Mouse (Mus musculus): Measurements from ENCODE around the gene Prkce. TPM values are rescaled to one million over a fixed set of nuclear protein-coding genes. Genes with fewer than 3 reads are reported as not detected.

The Prkce gene
- polyA plus RNA-seq, 1 experiment from 2014 or later, result 6.7 TPM

GRCm38 (mm10) chr17:86422023-86422422, 254.4 kb downstream of the Prkce start:
- no peak overlapping the region for H3K9ac ChIP-seq
- no peaks in the 10 kb centered on the region for H3K27me3 ChIP-seq
- H3K9me3 ChIP-seq, result peaks cover 9% of the 10 kb centered on the region; the same call in 1 of the 2 replicates
- no peaks in the 10 kb centered on the region; the same call in 1 of the 2 replicates for H3K36me3 ChIP-seq
- no peak overlapping the region for H3K4me3 ChIP-seq
- H3K4me1 ChIP-seq, result no peaks in the 10 kb centered on the region
- WGBS, result 82% methylated on average over 4 of the region's 4 CpGs
- H3K27ac ChIP-seq, result no peak overlapping the region
- no peak for ATAC-seq (ENCODE audit: low FRiP score, low read depth)
- no peak overlapping the region for H3K4me2 ChIP-seq (replicated peaks)

- no peak for ATAC-seq (ENCODE audit: low FRiP score, low read depth)
- Histone ChIP-seq H3K4me3 (no peak overlapping the region), H3K36me3 (no peaks in the 10 kb centered on the region), H3K4me2 (replicated peaks) (no peak overlapping the region), H3K9me3 (no peaks in the 10 kb centered on the region), H3K4me1 (no peaks in the 10 kb centered on the region), H3K9ac (no peak overlapping the region), H3K27me3 (no peaks in the 10 kb centered on the region), H3K27ac (no peak overlapping the region)
- 92% methylated on average over 6 of the region's 6 CpGs for WGBS
These were observed 262.3 kb downstream of the Prkce start for GRCm38 (mm10) chr17:86429877-86430276.

GRCm38 (mm10) chr17:86433117-86433516, 265.5 kb downstream of the Prkce start:
- Histone ChIP-seq H3K4me2 (replicated peaks) (no peak overlapping the region), H3K27ac (no peak overlapping the region), H3K4me3 (no peak overlapping the region), H3K27me3 (no peaks in the 10 kb centered on the region), H3K36me3 (no peaks in the 10 kb centered on the region), H3K9me3 (no peaks in the 10 kb centered on the region), H3K4me1 (0 out of 2 replicates have a peak, but pooled peaks cover 3% of the 10 kb centered on the region), H3K9ac (no peak overlapping the region)
- WGBS, result 81% methylated on average over 2 of the region's 2 CpGs
- no peak for ATAC-seq (ENCODE audit: low FRiP score, low read depth)

GRCm38 (mm10) chr17:86433813-86434212, 266.2 kb downstream of the Prkce start:
- Histone ChIP-seq H3K27ac (no peak overlapping the region), H3K4me2 (replicated peaks) (no peak overlapping the region), H3K4me3 (no peak overlapping the region), H3K27me3 (no peaks in the 10 kb centered on the region), H3K4me1 (0 out of 2 replicates have a peak, but pooled peaks cover 3% of the 10 kb centered on the region), H3K36me3 (no peaks in the 10 kb centered on the region), H3K9ac (no peak overlapping the region), H3K9me3 (no peaks in the 10 kb centered on the region)
- WGBS, result 96% methylated on average over 11 of the region's 11 CpGs
- ATAC-seq (ENCODE audit: low FRiP score, low read depth), result no peak

GRCm38 (mm10) chr17:86434781-86435180, 267.2 kb downstream of the Prkce start:
- ATAC-seq (ENCODE audit: low FRiP score, low read depth), result no peak
- WGBS, result 79% methylated on average over 2 of the region's 2 CpGs

GRCm38 (mm10) chr17:86435570-86435969, 268.0 kb downstream of the Prkce start:
- no peaks in the 10 kb centered on the region for H3K36me3 ChIP-seq
- H3K9ac ChIP-seq, result no peak overlapping the region
- H3K27me3 ChIP-seq, result no peaks in the 10 kb centered on the region
- H3K9me3 ChIP-seq, result no peaks in the 10 kb centered on the region
- no peak overlapping the region for H3K4me3 ChIP-seq
- no peak overlapping the region for H3K27ac ChIP-seq
- 91% methylated on average over 1 of the region's 1 CpGs for WGBS
- 0 out of 2 replicates have a peak, but pooled peaks cover 3% of the 10 kb centered on the region for H3K4me1 ChIP-seq
- no peak for ATAC-seq (ENCODE audit: low FRiP score, low read depth)
- H3K4me2 ChIP-seq (replicated peaks), result no peak overlapping the region

More at GRCm38 (mm10) chr17:86434781-86435180, 267.2 kb downstream of the Prkce start:
- Histone ChIP-seq H3K27ac (no peak overlapping the region), H3K9ac (no peak overlapping the region), H3K27me3 (no peaks in the 10 kb centered on the region), H3K9me3 (no peaks in the 10 kb centered on the region), H3K36me3 (no peaks in the 10 kb centered on the region), H3K4me2 (replicated peaks) (no peak overlapping the region), H3K4me1 (0 out of 2 replicates have a peak, but pooled peaks cover 3% of the 10 kb centered on the region), H3K4me3 (no peak overlapping the region)

- Histone ChIP-seq H3K27ac (no peak overlapping the region), H3K4me3 (no peak overlapping the region), H3K36me3 (no peaks in the 10 kb centered on the region), H3K27me3 (no peaks in the 10 kb centered on the region), H3K4me1 (0 out of 2 replicates have a peak, but pooled peaks cover 3% of the 10 kb centered on the region), H3K4me2 (replicated peaks) (no peak overlapping the region), H3K9ac (no peak overlapping the region), H3K9me3 (no peaks in the 10 kb centered on the region)
- no peak for ATAC-seq (ENCODE audit: low FRiP score, low read depth)
- WGBS, result 96% methylated on average over 2 of the region's 2 CpGs
These were observed 268.4 kb downstream of the Prkce start for GRCm38 (mm10) chr17:86435984-86436383.

- Histone ChIP-seq H3K4me2 (replicated peaks) (no peak overlapping the region), H3K9me3 (no peaks in the 10 kb centered on the region), H3K4me1 (0 out of 2 replicates have a peak, but pooled peaks cover 3% of the 10 kb centered on the region), H3K27ac (no peak overlapping the region), H3K9ac (no peak overlapping the region), H3K27me3 (no peaks in the 10 kb centered on the region), H3K36me3 (no peaks in the 10 kb centered on the region), H3K4me3 (no peak overlapping the region)
- no peak for ATAC-seq (ENCODE audit: low FRiP score, low read depth)
- WGBS, result 88% methylated on average over 12 of the region's 12 CpGs
These were observed 269.2 kb downstream of the Prkce start for GRCm38 (mm10) chr17:86436583-86437370.

- ATAC-seq (ENCODE audit: low FRiP score, low read depth), result no peak
- WGBS, result 80% methylated on average over 20 of the region's 20 CpGs
- H3K9me3 ChIP-seq, result no peaks in the 10 kb centered on the region
- H3K27ac ChIP-seq, result no peak overlapping the region
- no peak overlapping the region for H3K4me2 ChIP-seq (replicated peaks)
- no peak overlapping the region for H3K4me3 ChIP-seq
- H3K9ac ChIP-seq, result no peak overlapping the region
- no peaks in the 10 kb centered on the region for H3K36me3 ChIP-seq
- H3K27me3 ChIP-seq, result no peaks in the 10 kb centered on the region
- H3K4me1 ChIP-seq, result 0 out of 2 replicates have a peak, but pooled peaks cover 3% of the 10 kb centered on the region
These were observed 270.1 kb downstream of the Prkce start for GRCm38 (mm10) chr17:86437516-86438277.

- no peak overlapping the region for H3K27ac ChIP-seq
- no peaks in the 10 kb centered on the region for H3K36me3 ChIP-seq
- H3K9ac ChIP-seq, result no peak overlapping the region
- no peak for ATAC-seq (ENCODE audit: low FRiP score, low read depth)
- no peak overlapping the region for H3K4me2 ChIP-seq (replicated peaks)
- WGBS, result 75% methylated on average over 3 of the region's 3 CpGs
- no peaks in the 10 kb centered on the region for H3K27me3 ChIP-seq
- 0 out of 2 replicates have a peak, but pooled peaks cover 3% of the 10 kb centered on the region for H3K4me1 ChIP-seq
- no peaks in the 10 kb centered on the region for H3K9me3 ChIP-seq
- no peak overlapping the region for H3K4me3 ChIP-seq
These were observed 270.7 kb downstream of the Prkce start for GRCm38 (mm10) chr17:86438278-86438661.

GRCm38 (mm10) chr17:86438763-86439162, 271.2 kb downstream of the Prkce start:
- Histone ChIP-seq H3K9ac (no peak overlapping the region), H3K4me3 (no peak overlapping the region), H3K9me3 (no peaks in the 10 kb centered on the region), H3K27me3 (no peaks in the 10 kb centered on the region), H3K36me3 (no peaks in the 10 kb centered on the region), H3K4me2 (replicated peaks) (no peak overlapping the region), H3K4me1 (0 out of 2 replicates have a peak, but pooled peaks cover 3% of the 10 kb centered on the region), H3K27ac (no peak overlapping the region)
- WGBS, result 88% methylated on average over 5 of the region's 5 CpGs
- no peak for ATAC-seq (ENCODE audit: low FRiP score, low read depth)

- H3K4me1 ChIP-seq, result peaks cover 14% of the 10 kb centered on the region
- H3K4me3 ChIP-seq, result no peak overlapping the region
- no peaks in the 10 kb centered on the region for H3K9me3 ChIP-seq
- no peak for ATAC-seq (ENCODE audit: low FRiP score, low read depth)
- no peaks in the 10 kb centered on the region for H3K36me3 ChIP-seq
- no peak overlapping the region for H3K9ac ChIP-seq
- WGBS, result 90% methylated on average over 7 of the region's 7 CpGs
- no peak overlapping the region for H3K4me2 ChIP-seq (replicated peaks)
- no peaks in the 10 kb centered on the region for H3K27me3 ChIP-seq
- no peak overlapping the region for H3K27ac ChIP-seq
These were observed 273.5 kb downstream of the Prkce start for GRCm38 (mm10) chr17:86441098-86441497.
